Mouse (Mus musculus) left cerebral cortex, adult 2 months (tissue): ENCODE data around the gene Hmx3. TPM values are rescaled to one million over a fixed set of nuclear protein-coding genes. Genes with fewer than 3 reads are reported as not detected.

Experiments
- DNase-seq, 2 experiments: peaks; one replicate each; pipeline ENCODE4 v3.0.0; 2021 to 2022; ENCODE audit warnings: low spot score in 2 of 2, mixed read lengths in 1 of 2; ENCODE audit errors: extremely low spot score in 1 of 2
- H3K27ac ChIP-seq: fragments of 200-600 bp; 2 replicates; pipeline ENCODE4 v1.8.1; 2022
- H3K4me3 ChIP-seq: fragments of 200-600 bp; 2 replicates; pipeline ENCODE4 v1.8.1; 2022
- CTCF ChIP-seq: fragments of 200-600 bp; IDR thresholded peaks from 2 replicates; pipeline ENCODE4 v1.8.1; 2022; ENCODE audit warnings: antibody characterized with exemption, mild to moderate bottlenecking, moderate library complexity
- intact Hi-C: fragments of 180-260 bp; cut with DNase I; formaldehyde crosslinking; loops from one replicate; pipeline ENCODE4 v1.15.1; 2025
- total RNA-seq, 2 experiments: library from RNA; stranded (reverse); gene quantifications; 2 replicates each; pipeline ENCODE4 v1.2.3; 2021

Hmx3 gene
- total RNA-seq, 2 experiments from 2014 or later = not detected

DNA sequence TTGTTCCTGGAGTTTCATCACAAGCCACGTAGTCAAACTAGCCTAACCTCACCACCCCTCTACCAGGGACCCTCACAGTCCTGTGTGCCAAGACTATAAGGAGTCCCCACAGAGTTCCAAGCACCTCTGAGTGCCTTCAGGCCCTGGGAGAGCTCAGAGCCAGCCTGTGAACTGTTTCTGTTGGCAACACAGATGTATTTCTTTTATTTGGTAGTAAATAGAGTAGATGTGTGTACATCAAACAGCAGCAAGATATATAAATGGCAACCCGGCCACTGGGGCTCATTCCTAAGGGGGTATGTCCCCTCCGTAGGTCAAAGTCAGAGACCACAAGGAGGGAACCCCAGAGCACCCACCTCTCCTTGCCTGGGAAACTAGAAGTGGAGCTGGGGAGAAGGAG lies 5.8 kb downstream of the Hmx3 start, which contains the start of gene Hmx2:
Hmx2 (plus strand) TSS at position 301 of the 400 bp plus-strand sequence.
- intact Hi-C loops = loop anchor here (10.0 kb wide), 2 partner anchors 96 to 666 kb away; no protein-coding TSS in a partner anchor

GRCm38 (mm10) chr7:131551471-131551870 lies 8.8 kb downstream of the Hmx3 start:
- H3K4me3 ChIP-seq = no peak overlapping the region
- no peak for DNase-seq
- intact Hi-C loops = no loop called here
- H3K27ac ChIP-seq = no peak overlapping the region
- TF ChIP-seq CTCF = no peak

More for the DNA sequence above, 5.8 kb downstream of the Hmx3 start, which contains the start of gene Hmx2:
- no peak for DNase-seq
- H3K4me3 ChIP-seq = no peak within 1 kb of the TSS
- no peak within 1 kb of the TSS for H3K27ac ChIP-seq
- TF ChIP-seq CTCF = no peak

GRCm38 (mm10) chr7:131551931-131552741 lies 9.5 kb downstream of the Hmx3 start:
- DNase-seq = no peak
- H3K27ac ChIP-seq = no peak overlapping the region
- no peak for TF ChIP-seq CTCF
- intact Hi-C loops = no loop called here
- no peak overlapping the region for H3K4me3 ChIP-seq

DNA sequence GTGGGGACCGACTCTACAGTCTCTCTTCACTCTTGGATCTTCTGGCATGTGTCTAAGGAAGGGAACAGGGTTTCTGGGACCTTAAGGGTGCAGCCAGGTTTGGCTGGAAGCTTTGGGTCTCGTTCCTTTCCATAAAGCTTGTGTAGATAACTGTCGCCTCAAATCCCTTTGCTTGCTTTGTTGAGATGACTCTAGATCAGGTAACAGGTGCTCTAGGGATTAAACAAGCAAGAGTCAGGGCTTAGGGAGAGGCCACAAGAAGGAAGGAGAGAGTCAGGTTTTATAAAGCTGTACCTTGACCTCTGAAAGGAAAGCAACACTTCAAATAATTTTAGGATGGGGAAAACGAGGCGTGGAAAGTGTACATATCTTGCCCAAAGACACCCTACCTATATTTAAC lies 10.1 kb downstream of the Hmx3 start:
- no peak overlapping the region for H3K27ac ChIP-seq
- no peak for TF ChIP-seq CTCF
- H3K4me3 ChIP-seq = no peak overlapping the region
- intact Hi-C loops = no loop called here
- no peak for DNase-seq

DNA sequence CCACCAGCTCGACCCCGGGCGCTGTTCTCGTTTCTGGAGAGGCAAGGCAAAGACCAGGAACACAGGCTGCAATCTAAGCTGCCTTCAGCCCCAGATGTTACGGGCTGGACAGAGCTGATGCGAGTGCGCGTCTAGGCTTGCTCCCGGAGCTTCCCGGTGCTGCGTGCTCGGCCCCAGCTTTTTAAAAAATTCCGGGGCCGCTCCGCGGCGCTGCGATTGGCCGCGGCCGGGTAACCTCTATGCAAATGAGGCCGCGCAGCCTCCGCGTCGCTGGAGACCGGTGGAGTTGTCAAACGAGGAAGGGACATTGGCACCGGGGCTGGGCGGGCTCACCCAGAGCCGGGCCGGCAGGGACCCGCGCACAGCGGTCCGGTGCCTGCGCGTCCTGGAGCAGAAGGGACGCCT lies 11.1 kb downstream of the Hmx3 start:
- DNase-seq = no peak
- intact Hi-C loops = no loop called here
- H3K4me3 ChIP-seq = no peak overlapping the region

DNA sequence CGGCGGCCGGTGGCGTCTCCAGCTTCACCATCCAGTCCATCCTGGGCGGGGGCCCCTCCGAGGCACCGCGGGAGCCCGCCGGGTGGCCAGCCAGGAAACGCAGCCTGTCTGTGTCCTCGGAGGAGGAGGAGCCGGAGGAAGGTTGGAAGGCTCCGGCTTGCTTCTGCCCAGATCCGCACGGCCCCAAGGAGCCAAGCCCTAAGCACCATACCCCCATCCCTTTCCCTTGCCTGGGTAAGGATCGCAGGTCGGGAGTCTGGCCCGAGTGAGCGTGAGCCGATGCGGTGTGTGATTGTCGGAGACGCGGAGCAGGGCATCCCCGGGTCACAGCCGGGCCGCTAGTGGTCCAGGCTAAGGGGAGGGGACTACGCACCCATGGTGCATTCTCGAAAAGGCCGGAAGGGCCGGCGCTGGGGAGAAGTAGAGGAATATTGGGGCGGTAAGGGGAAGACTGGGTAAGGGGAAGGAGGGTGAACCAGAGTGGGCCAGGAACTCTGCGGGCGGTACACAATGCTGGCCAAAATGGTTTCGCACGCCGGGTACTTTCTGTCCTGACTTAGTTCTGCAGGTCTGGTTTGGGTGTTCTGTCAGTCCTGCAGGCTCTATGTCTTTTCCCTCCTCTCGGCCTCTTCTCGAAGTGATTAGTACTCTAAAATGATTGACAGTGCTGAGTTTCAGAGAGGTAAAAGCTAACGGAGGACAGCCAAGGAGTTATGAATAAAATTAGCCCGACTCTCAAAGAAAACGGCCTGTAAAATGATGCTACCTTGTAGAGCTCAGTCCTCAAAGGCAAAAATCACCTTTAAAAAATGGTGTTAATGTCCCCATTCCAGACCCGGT lies 11.9 kb downstream of the Hmx3 start:
- intact Hi-C loops = loop anchor here (5.0 kb wide), 1 partner anchor 192 kb away; the partner anchor contains the start of gene 2310057M21Rik
- DNase-seq = no peak
- H3K4me3 ChIP-seq = no peak overlapping the region
- no peak overlapping the region for H3K27ac ChIP-seq
- TF ChIP-seq CTCF = no peak

More for the DNA sequence above, 11.1 kb downstream of the Hmx3 start:
- H3K27ac ChIP-seq = no peak overlapping the region
- no peak for TF ChIP-seq CTCF

- intact Hi-C loops = loop anchor here (2.0 to 5.0 kb wide), 2 partner anchors 15 to 193 kb away; partner anchors contain the start of gene 2310057M21Rik
- no peak for DNase-seq
- H3K4me3 ChIP-seq = no peak overlapping the region
These were observed 12.8 kb downstream of the Hmx3 start for GRCm38 (mm10) chr7:131555301-131556081.

DNA sequence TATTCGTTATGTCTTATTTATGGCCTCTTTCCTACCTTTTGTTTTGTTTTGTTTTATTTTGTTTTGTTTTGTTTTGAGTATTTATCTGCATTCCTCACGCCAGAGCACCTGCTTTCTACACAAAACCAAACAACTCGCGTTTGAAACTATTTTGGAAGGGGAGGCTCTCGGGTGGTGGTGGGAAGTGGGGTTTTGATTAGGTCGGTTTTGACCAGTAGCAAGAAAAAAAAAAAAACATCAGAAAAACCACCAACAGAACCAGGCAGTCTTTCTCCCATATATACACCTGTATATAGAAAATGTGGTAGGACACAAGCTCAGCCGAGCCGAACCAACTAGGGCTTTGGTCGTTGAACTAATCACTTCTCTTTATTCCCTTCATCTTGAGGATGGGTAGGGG lies 13.4 kb downstream of the Hmx3 start:
- no peak for DNase-seq
- Histone ChIP-seq H3K27ac (no peak overlapping the region), H3K4me3 (no peak overlapping the region)
- intact Hi-C loops = loop anchor here (2.0 to 5.0 kb wide), 2 partner anchors 15 to 194 kb away; partner anchors contain the start of gene 2310057M21Rik
- no peak for TF ChIP-seq CTCF

More at GRCm38 (mm10) chr7:131555301-131556081, 12.8 kb downstream of the Hmx3 start:
- TF ChIP-seq CTCF = no peak
- no peak overlapping the region for H3K27ac ChIP-seq

GRCm38 (mm10) chr7:131556541-131557271 lies 14.0 kb downstream of the Hmx3 start:
- intact Hi-C loops = loop anchor here (2.0 to 5.0 kb wide), 2 partner anchors 16 to 194 kb away; partner anchors contain the start of gene 2310057M21Rik
- H3K4me3 ChIP-seq = no peak overlapping the region
- TF ChIP-seq CTCF = no peak
- H3K27ac ChIP-seq = no peak overlapping the region
- DNase-seq = no peak

DNA sequence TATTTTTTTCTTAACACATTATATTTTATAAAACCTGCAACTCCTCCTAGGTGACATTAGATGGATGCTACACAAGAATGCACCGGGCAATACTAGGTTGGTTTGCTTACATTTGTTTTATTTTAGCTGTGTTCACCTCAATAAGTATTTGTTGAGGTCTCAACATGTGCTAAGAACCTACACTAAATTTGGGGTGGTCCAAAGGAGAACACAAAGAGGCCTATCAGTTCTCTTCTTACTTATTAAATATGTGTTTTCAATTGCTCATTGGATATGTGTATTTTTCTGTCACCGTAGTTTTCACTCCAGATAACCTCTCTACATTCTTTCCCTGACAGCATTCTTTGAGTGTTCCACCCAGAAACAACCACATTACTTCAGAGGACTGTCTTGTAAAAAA lies 15.1 kb downstream of the Hmx3 start:
- intact Hi-C loops = loop anchor here (2.0 to 5.0 kb wide), 2 partner anchors 17 to 195 kb away; partner anchors contain the start of gene 2310057M21Rik

More for the DNA sequence above, 15.1 kb downstream of the Hmx3 start:
- no peak for DNase-seq
- Histone ChIP-seq H3K4me3 (no peak overlapping the region), H3K27ac (no peak overlapping the region)
- TF ChIP-seq CTCF = no peak
